Mouse (Mus musculus): ENCODE results near the gene Osbpl6. TPM values are rescaled to one million over a fixed set of nuclear protein-coding genes. Genes with fewer than 3 reads are reported as not detected.

Gene Osbpl6
- polyA plus RNA-seq, 1 experiment from 2014 or later = 6.8 TPM

GRCm38 (mm10) chr2:76504122-76504839, 98.0 kb downstream of the Osbpl6 start:
- Histone ChIP-seq H3K4me3 (no peak overlapping the region), H3K36me3 (no peaks in the 10 kb centered on the region; the same call in 1 of the 2 replicates), H3K4me1 (replicated peaks) (no peaks in the 10 kb centered on the region; the same call in 1 of the 2 replicates), H3K4me2 (no peak overlapping the region), H3K27ac (ENCODE audit: poor library complexity, severe bottlenecking) (no peak overlapping the region), H3K27me3 (replicated peaks) (no peaks in the 10 kb centered on the region), H3K9ac (no peak overlapping the region), H3K9me3 (replicated peaks) (peaks cover 6% of the 10 kb centered on the region; the same call in 1 of the 2 replicates)
- WGBS = 67% methylated on average over 12 of the region's 12 CpGs
- no peak for ATAC-seq (ENCODE audit: insufficient number of reproducible peaks, low FRiP score)

- ATAC-seq (ENCODE audit: insufficient number of reproducible peaks, low FRiP score) = no peak
- Histone ChIP-seq H3K27ac (ENCODE audit: poor library complexity, severe bottlenecking) (no peak overlapping the region), H3K36me3 (no peaks in the 10 kb centered on the region; the same call in 1 of the 2 replicates), H3K4me2 (no peak overlapping the region), H3K4me3 (no peak overlapping the region), H3K9ac (no peak overlapping the region), H3K27me3 (replicated peaks) (no peaks in the 10 kb centered on the region), H3K9me3 (replicated peaks) (peaks cover 6% of the 10 kb centered on the region; the same call in 1 of the 2 replicates), H3K4me1 (replicated peaks) (no peaks in the 10 kb centered on the region)
- WGBS = 80% methylated on average over 2 of the region's 2 CpGs
Observed at GRCm38 (mm10) chr2:76504989-76505388, 98.7 kb downstream of the Osbpl6 start.

GRCm38 (mm10) chr2:76511281-76511721, 105.0 kb downstream of the Osbpl6 start:
- ATAC-seq (ENCODE audit: insufficient number of reproducible peaks, low FRiP score) = no peak
- H3K4me2 ChIP-seq = no peak overlapping the region
- no peaks in the 10 kb centered on the region for H3K4me1 ChIP-seq (replicated peaks)
- H3K9me3 ChIP-seq (replicated peaks) = peaks cover 6% of the 10 kb centered on the region; the same call in 1 of the 2 replicates
- H3K27me3 ChIP-seq (replicated peaks) = no peaks in the 10 kb centered on the region
- no peak overlapping the region for H3K27ac ChIP-seq (ENCODE audit: poor library complexity, severe bottlenecking)
- 75% methylated on average over 8 of the region's 8 CpGs for WGBS
- H3K36me3 ChIP-seq = no peaks in the 10 kb centered on the region; the same call in 1 of the 2 replicates
- H3K9ac ChIP-seq = no peak overlapping the region
- no peak overlapping the region for H3K4me3 ChIP-seq

- Histone ChIP-seq H3K4me2 (no peak overlapping the region), H3K27me3 (replicated peaks) (no peaks in the 10 kb centered on the region), H3K4me1 (replicated peaks) (no peaks in the 10 kb centered on the region), H3K27ac (ENCODE audit: poor library complexity, severe bottlenecking) (no peak overlapping the region), H3K9me3 (replicated peaks) (peaks cover 6% of the 10 kb centered on the region; the same call in 1 of the 2 replicates), H3K36me3 (no peaks in the 10 kb centered on the region; the same call in 1 of the 2 replicates), H3K9ac (no peak overlapping the region), H3K4me3 (no peak overlapping the region)
- ATAC-seq (ENCODE audit: insufficient number of reproducible peaks, low FRiP score) = no peak
- 91% methylated on average over 6 of the region's 6 CpGs for WGBS
Observed at GRCm38 (mm10) chr2:76512133-76512532, 105.8 kb downstream of the Osbpl6 start.

GRCm38 (mm10) chr2:76512888-76513287, 106.6 kb downstream of the Osbpl6 start:
- Histone ChIP-seq H3K36me3 (no peaks in the 10 kb centered on the region; the same call in 1 of the 2 replicates), H3K27ac (ENCODE audit: poor library complexity, severe bottlenecking) (no peak overlapping the region), H3K27me3 (replicated peaks) (no peaks in the 10 kb centered on the region), H3K9ac (no peak overlapping the region), H3K9me3 (replicated peaks) (peaks cover 3% of the 10 kb centered on the region; the same call in 1 of the 2 replicates), H3K4me2 (no peak overlapping the region), H3K4me1 (replicated peaks) (no peaks in the 10 kb centered on the region), H3K4me3 (no peak overlapping the region)
- WGBS = 71% methylated on average over 6 of the region's 6 CpGs
- ATAC-seq (ENCODE audit: insufficient number of reproducible peaks, low FRiP score) = no peak

- H3K27me3 ChIP-seq (replicated peaks) = no peaks in the 10 kb centered on the region
- WGBS = 70% methylated on average over 3 of the region's 3 CpGs
- ATAC-seq (ENCODE audit: insufficient number of reproducible peaks, low FRiP score) = no peak
Observed at GRCm38 (mm10) chr2:76513296-76513695, 107.0 kb downstream of the Osbpl6 start.

GRCm38 (mm10) chr2:76517471-76517870, 111.2 kb downstream of the Osbpl6 start:
- Histone ChIP-seq H3K27me3 (replicated peaks) (no peaks in the 10 kb centered on the region), H3K4me1 (replicated peaks) (no peaks in the 10 kb centered on the region), H3K36me3 (no peaks in the 10 kb centered on the region), H3K4me3 (no peak overlapping the region), H3K27ac (ENCODE audit: poor library complexity, severe bottlenecking) (no peak overlapping the region), H3K9ac (no peak overlapping the region), H3K9me3 (replicated peaks) (no peaks in the 10 kb centered on the region), H3K4me2 (no peak overlapping the region)
- WGBS = 90% methylated on average over 14 of the region's 14 CpGs
- ATAC-seq (ENCODE audit: insufficient number of reproducible peaks, low FRiP score) = no peak

More at GRCm38 (mm10) chr2:76513296-76513695, 107.0 kb downstream of the Osbpl6 start:
- no peak overlapping the region for H3K9ac ChIP-seq
- H3K4me1 ChIP-seq (replicated peaks) = no peaks in the 10 kb centered on the region
- H3K27ac ChIP-seq (ENCODE audit: poor library complexity, severe bottlenecking) = no peak overlapping the region
- no peak overlapping the region for H3K4me2 ChIP-seq
- 0 out of 2 replicates have a peak, but pooled peaks cover 2% of the 10 kb centered on the region for H3K9me3 ChIP-seq (replicated peaks)
- H3K4me3 ChIP-seq = no peak overlapping the region
- no peaks in the 10 kb centered on the region for H3K36me3 ChIP-seq

GRCm38 (mm10) chr2:76518407-76519063, 112.2 kb downstream of the Osbpl6 start:
- H3K4me3 ChIP-seq = no peak overlapping the region
- H3K9ac ChIP-seq = no peak overlapping the region
- no peaks in the 10 kb centered on the region for H3K27me3 ChIP-seq (replicated peaks)
- no peaks in the 10 kb centered on the region for H3K9me3 ChIP-seq (replicated peaks)
- H3K36me3 ChIP-seq = no peaks in the 10 kb centered on the region
- H3K4me2 ChIP-seq = no peak overlapping the region
- no peaks in the 10 kb centered on the region for H3K4me1 ChIP-seq (replicated peaks)
- 82% methylated on average over 5 of the region's 5 CpGs for WGBS
- H3K27ac ChIP-seq (ENCODE audit: poor library complexity, severe bottlenecking) = no peak overlapping the region
- no peak for ATAC-seq (ENCODE audit: insufficient number of reproducible peaks, low FRiP score)

GRCm38 (mm10) chr2:76521585-76521984, 115.3 kb downstream of the Osbpl6 start:
- Histone ChIP-seq H3K36me3 (no peaks in the 10 kb centered on the region), H3K4me2 (no peak overlapping the region), H3K4me1 (replicated peaks) (no peaks in the 10 kb centered on the region), H3K27me3 (replicated peaks) (no peaks in the 10 kb centered on the region), H3K4me3 (no peak overlapping the region), H3K27ac (ENCODE audit: poor library complexity, severe bottlenecking) (no peak overlapping the region), H3K9me3 (replicated peaks) (no peaks in the 10 kb centered on the region), H3K9ac (no peak overlapping the region)
- ATAC-seq (ENCODE audit: insufficient number of reproducible peaks, low FRiP score) = no peak
- 73% methylated on average over 6 of the region's 6 CpGs for WGBS

GRCm38 (mm10) chr2:76524451-76524850, 118.1 kb downstream of the Osbpl6 start:
- H3K9me3 ChIP-seq (replicated peaks) = no peaks in the 10 kb centered on the region
- no peaks in the 10 kb centered on the region for H3K36me3 ChIP-seq
- no peak for ATAC-seq (ENCODE audit: insufficient number of reproducible peaks, low FRiP score)
- H3K4me1 ChIP-seq (replicated peaks) = 0 out of 2 replicates have a peak, but pooled peaks cover 2% of the 10 kb centered on the region
- H3K27me3 ChIP-seq (replicated peaks) = no peaks in the 10 kb centered on the region
- no peak overlapping the region for H3K27ac ChIP-seq (ENCODE audit: poor library complexity, severe bottlenecking)
- H3K9ac ChIP-seq = no peak overlapping the region
- H3K4me3 ChIP-seq = no peak overlapping the region
- no peak overlapping the region for H3K4me2 ChIP-seq
- 72% methylated on average over 5 of the region's 5 CpGs for WGBS

GRCm38 (mm10) chr2:76525645-76526044, 119.3 kb downstream of the Osbpl6 start:
- Histone ChIP-seq H3K27me3 (replicated peaks) (no peaks in the 10 kb centered on the region), H3K27ac (ENCODE audit: poor library complexity, severe bottlenecking) (no peak overlapping the region), H3K4me2 (no peak overlapping the region), H3K36me3 (no peaks in the 10 kb centered on the region), H3K9me3 (replicated peaks) (no peaks in the 10 kb centered on the region), H3K9ac (no peak overlapping the region), H3K4me1 (replicated peaks) (0 out of 2 replicates have a peak, but pooled peaks cover 2% of the 10 kb centered on the region), H3K4me3 (no peak overlapping the region)
- no peak for ATAC-seq (ENCODE audit: insufficient number of reproducible peaks, low FRiP score)
- WGBS = 59% methylated on average over 3 of the region's 3 CpGs

Data from heart, embryonic 12.5 days (tissue).